Mouse (Mus musculus): ENCODE data around the gene Cdc6. TPM values are rescaled to one million over a fixed set of nuclear protein-coding genes. Genes with fewer than 3 reads are reported as not detected.
A peak's percentile ranks its signal among the peaks of the same experiment; 100 is the strongest.

The Cdc6 gene
- polyA plus RNA-seq, 1 experiment from 2014 or later: 33.1 TPM

DNA sequence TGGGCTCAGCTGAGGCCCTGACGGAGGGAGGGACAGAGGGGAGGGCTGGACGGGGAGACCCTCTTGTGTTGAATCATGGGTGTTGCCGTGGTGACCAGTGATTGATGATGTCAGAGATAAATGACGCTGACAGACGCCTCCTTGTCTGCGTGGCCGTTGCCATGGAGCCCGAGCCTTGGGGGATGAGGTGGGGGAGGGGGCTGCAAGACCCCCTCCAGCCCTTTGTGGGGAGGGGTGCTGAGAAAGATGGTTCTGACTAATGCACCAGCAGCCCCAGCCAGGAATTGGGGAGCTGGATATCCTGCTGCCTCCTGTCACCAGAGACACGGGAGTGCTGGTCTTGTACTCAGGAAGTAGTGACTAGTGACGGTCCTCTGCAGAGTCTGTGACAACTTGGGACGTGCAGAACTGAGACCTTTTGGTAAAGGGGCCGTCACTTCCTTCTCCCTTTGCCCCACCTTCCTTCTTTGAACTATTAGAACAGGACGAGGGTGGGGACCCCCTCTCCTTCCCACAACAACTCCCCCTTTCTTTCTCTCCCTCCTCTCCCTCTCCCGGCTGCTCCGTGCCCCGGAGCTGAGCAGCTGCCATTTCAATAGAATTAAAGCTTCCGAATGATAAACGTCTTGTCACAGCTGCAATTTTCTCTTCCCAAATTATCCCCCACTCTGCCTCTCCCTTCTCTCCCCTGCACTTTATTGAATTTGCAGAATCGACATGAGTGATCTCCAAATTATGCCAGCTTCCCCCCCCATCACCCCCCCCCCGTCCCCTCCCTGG is 61.3 kb downstream of the Cdc6 start:
- Histone ChIP-seq H3K4me1 (replicated peaks; ENCODE audit: control insufficient read depth, insufficient read depth, low read length) (peaks cover 65% of the 10 kb centered on the region), H3K36me3 (ENCODE audit: control insufficient read depth, insufficient read depth, low read length) (no peaks in the 10 kb centered on the region), H3K4me2 (replicated peaks; ENCODE audit: low read depth, low read length) (peak overlapping the region; percentile 98), H3K27ac (ENCODE audit: low read depth, low read length) (peak overlapping the region; percentile 99), H3K4me3 (ENCODE audit: low read depth, low read length) (peak overlapping the region; percentile 23), H3K27me3 (ENCODE audit: control insufficient read depth, insufficient read depth, low read length) (no peaks in the 10 kb centered on the region), H3K9me3 (ENCODE audit: control insufficient read depth, low read length) (no peaks in the 10 kb centered on the region), H3K9ac (ENCODE audit: low read depth, low read length) (peak overlapping the region; percentile 50)
- peak; percentile 72 for ATAC-seq (ENCODE audit: low FRiP score)
- 8% methylated on average over 20 of the region's 20 CpGs for WGBS
- DNase-seq (ENCODE audit: low spot score): peak; percentile 93

DNA sequence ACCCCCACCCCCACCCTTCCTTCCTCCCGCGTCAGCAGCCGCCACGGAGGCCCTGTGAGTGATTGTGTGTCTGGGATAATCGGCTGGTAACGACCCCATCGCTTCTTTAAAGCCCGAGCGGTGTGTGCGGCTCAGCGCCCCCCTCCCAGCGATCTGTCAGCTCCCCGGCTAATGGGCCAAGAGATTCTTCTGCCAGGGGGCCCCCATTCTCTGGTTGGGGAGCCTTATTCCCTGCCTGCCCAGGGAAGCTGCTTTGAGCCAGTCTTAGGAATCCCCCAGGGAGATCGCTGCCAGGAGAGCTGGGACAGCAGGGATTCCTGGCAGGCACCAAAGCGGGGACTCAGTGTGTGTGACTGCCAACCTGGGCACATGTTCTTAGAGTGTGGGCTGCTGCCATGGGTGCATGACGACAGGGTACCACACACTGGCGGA is 61.9 kb downstream of the Cdc6 start:
- H3K4me2 ChIP-seq (replicated peaks; ENCODE audit: low read depth, low read length): peak overlapping the region; percentile 60
- H3K4me3 ChIP-seq (ENCODE audit: low read depth, low read length): peak overlapping the region; percentile 23
- H3K9me3 ChIP-seq (ENCODE audit: control insufficient read depth, low read length): no peaks in the 10 kb centered on the region
- peak overlapping the region; percentile 32 for H3K9ac ChIP-seq (ENCODE audit: low read depth, low read length)
- peak; percentile 75 for DNase-seq (ENCODE audit: low spot score)
- ATAC-seq (ENCODE audit: low FRiP score): peak; percentile 52
- H3K27me3 ChIP-seq (ENCODE audit: control insufficient read depth, insufficient read depth, low read length): no peaks in the 10 kb centered on the region
- peak overlapping the region; percentile 99 for H3K27ac ChIP-seq (ENCODE audit: low read depth, low read length)
- H3K36me3 ChIP-seq (ENCODE audit: control insufficient read depth, insufficient read depth, low read length): no peaks in the 10 kb centered on the region
- H3K4me1 ChIP-seq (replicated peaks; ENCODE audit: control insufficient read depth, insufficient read depth, low read length): peaks cover 59% of the 10 kb centered on the region
- 18% methylated on average over 16 of the region's 17 CpGs for whole genome bisulfite sequencing

DNA sequence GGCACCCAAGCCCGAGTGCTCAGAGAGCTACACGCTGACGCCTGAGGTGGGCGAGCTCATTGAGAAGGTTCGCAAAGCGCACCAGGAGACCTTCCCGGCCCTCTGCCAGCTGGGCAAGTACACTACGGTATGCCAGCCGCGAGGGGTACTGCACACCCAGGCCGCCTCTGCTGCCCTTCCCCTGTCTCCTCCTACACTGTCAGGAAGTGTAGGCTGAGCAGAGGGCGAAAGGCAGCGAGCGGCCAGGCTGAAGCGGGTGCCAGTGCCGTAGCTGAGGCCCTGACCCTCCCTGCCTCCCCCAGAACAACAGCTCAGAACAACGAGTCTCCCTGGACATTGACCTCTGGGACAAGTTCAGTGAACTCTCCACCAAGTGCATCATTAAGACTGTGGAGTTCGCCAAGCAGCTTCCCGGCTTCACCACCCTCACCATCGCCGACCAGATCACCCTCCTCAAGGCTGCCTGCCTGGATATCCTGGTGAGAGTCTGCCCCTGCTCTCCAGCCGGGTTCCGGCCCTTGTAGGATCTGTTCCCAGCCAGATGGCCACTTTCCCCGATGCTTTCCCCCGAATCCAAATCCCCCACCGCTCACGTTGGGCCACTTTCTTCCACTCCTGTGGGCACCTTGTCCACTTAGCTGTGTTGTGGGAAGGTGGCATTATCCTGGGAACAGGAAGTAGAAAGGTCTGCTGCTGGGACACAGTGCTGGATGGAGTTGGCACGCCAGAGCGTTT is 62.8 kb downstream of the Cdc6 start:
- WGBS: 49% methylated on average over 29 of the region's 29 CpGs
- Histone ChIP-seq H3K27me3 (ENCODE audit: control insufficient read depth, insufficient read depth, low read length) (no peaks in the 10 kb centered on the region), H3K4me2 (replicated peaks; ENCODE audit: low read depth, low read length) (peak overlapping the region; percentile 60), H3K4me1 (replicated peaks; ENCODE audit: control insufficient read depth, insufficient read depth, low read length) (peaks cover 50% of the 10 kb centered on the region), H3K36me3 (ENCODE audit: control insufficient read depth, insufficient read depth, low read length) (no peaks in the 10 kb centered on the region), H3K27ac (ENCODE audit: low read depth, low read length) (peak overlapping the region; percentile 99), H3K9me3 (ENCODE audit: control insufficient read depth, low read length) (no peaks in the 10 kb centered on the region), H3K9ac (ENCODE audit: low read depth, low read length) (peak overlapping the region; percentile 32), H3K4me3 (ENCODE audit: low read depth, low read length) (peak overlapping the region; percentile 23)
- ATAC-seq (ENCODE audit: low FRiP score) (no peak), DNase-seq (ENCODE audit: low spot score) (no peak)

DNA sequence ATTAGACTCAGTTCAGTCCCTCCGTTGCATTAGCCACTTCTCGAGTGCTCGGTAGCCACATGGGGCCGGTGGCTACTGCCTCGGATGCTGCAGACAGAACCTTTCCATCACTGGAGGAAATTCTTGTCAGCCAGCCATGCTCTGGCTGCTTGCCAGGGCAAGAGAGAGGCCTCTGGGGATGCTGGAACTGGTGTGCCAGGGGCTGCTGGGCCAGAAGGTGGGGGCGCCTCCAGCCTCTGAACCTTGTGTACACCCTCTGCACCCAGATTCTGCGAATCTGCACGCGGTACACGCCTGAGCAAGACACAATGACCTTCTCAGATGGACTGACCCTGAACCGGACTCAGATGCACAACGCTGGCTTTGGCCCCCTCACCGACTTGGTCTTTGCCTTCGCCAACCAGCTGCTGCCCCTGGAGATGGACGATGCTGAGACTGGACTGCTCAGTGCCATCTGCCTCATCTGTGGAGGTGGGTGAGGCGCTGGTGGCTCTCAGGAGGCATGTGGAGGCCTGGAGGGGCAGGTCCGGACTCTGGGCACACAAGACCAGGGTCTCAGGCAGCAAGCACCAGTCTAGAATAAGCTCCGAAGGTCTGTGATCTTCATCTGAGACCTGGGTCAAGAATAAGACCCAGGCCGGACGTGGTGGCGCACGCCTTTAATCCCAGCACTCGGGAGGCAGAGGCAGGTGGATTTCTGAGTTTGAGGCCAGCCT is 63.9 kb downstream of the Cdc6 start:
- WGBS: 70% methylated on average over 23 of the region's 23 CpGs
- no peaks in the 10 kb centered on the region for H3K36me3 ChIP-seq (ENCODE audit: control insufficient read depth, insufficient read depth, low read length)
- H3K4me3 ChIP-seq (ENCODE audit: low read depth, low read length): no peak overlapping the region
- ATAC-seq (ENCODE audit: low FRiP score) (no peak), DNase-seq (ENCODE audit: low spot score) (peak; percentile 46)
- H3K9ac ChIP-seq (ENCODE audit: low read depth, low read length): peak overlapping the region; percentile 46; the same call in 1 of the 2 replicates
- peak overlapping the region; percentile 99 for H3K27ac ChIP-seq (ENCODE audit: low read depth, low read length)
- peaks cover 40% of the 10 kb centered on the region for H3K4me1 ChIP-seq (replicated peaks; ENCODE audit: control insufficient read depth, insufficient read depth, low read length)
- H3K27me3 ChIP-seq (ENCODE audit: control insufficient read depth, insufficient read depth, low read length): no peaks in the 10 kb centered on the region
- no peaks in the 10 kb centered on the region for H3K9me3 ChIP-seq (ENCODE audit: control insufficient read depth, low read length)
- peak overlapping the region; percentile 26 for H3K4me2 ChIP-seq (replicated peaks; ENCODE audit: low read depth, low read length)

DNA sequence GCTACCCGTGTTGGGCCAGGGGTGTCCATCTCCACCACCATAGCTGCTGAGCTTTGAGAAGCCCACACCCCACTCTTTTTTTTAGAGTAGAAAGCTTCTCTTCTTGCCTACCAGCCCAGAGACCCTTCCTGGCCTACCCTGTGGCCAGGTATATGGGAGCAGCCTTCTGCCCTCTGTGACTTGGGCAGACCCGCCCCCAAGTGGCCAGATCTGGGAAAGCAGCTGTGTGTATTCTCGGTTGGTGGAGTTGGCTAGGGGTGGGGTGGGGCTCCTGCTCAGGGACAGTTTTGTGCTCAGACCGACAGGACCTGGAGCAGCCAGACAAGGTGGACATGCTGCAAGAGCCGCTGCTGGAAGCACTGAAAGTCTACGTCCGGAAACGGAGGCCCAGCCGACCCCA is 64.6 kb downstream of the Cdc6 start:
- Histone ChIP-seq H3K4me3 (ENCODE audit: low read depth, low read length) (no peak overlapping the region), H3K27me3 (ENCODE audit: control insufficient read depth, insufficient read depth, low read length) (no peaks in the 10 kb centered on the region), H3K27ac (ENCODE audit: low read depth, low read length) (0 out of 2 replicates have a peak overlapping the region, but pooled peaks have one; percentile 2), H3K36me3 (ENCODE audit: control insufficient read depth, insufficient read depth, low read length) (no peaks in the 10 kb centered on the region), H3K9ac (ENCODE audit: low read depth, low read length) (no peak overlapping the region), H3K4me2 (replicated peaks; ENCODE audit: low read depth, low read length) (no peak overlapping the region), H3K9me3 (ENCODE audit: control insufficient read depth, low read length) (no peaks in the 10 kb centered on the region), H3K4me1 (replicated peaks; ENCODE audit: control insufficient read depth, insufficient read depth, low read length) (peaks cover 32% of the 10 kb centered on the region)
- DNase-seq (ENCODE audit: low spot score) (peak; percentile 88), ATAC-seq (ENCODE audit: low FRiP score) (no peak)
- 55% methylated on average over 9 of the region's 9 CpGs for WGBS

DNA sequence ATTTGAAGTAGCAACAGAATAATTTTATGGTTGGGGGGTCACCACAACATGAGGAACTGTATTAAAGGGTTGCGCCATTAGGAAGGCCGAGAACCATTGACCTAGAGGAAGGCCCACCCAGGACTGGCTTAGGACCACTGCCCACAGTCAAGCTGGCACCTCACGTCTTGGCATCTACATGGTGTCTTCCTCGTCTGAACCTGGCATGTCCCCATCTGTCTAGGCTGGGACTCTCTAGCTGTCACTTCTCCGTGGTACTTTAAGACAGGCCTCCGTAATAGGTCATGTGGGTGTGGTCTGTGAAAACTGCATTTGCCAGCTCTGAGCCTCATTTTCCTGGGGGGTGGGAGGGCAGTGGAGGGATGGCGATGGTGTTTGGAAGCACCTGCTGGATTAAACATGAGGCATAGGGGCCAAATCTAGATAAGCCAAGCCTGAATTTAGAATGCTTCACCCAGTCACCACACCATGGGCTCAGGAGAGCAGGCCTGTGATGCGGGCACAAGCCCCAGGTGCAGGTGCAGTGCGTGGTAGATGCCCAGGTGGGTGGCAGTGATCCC is 65.3 kb downstream of the Cdc6 start:
- Histone ChIP-seq H3K27me3 (ENCODE audit: control insufficient read depth, insufficient read depth, low read length) (no peaks in the 10 kb centered on the region), H3K4me1 (replicated peaks; ENCODE audit: control insufficient read depth, insufficient read depth, low read length) (peaks cover 28% of the 10 kb centered on the region), H3K4me2 (replicated peaks; ENCODE audit: low read depth, low read length) (no peak overlapping the region), H3K9me3 (ENCODE audit: control insufficient read depth, low read length) (no peaks in the 10 kb centered on the region), H3K36me3 (ENCODE audit: control insufficient read depth, insufficient read depth, low read length) (no peaks in the 10 kb centered on the region), H3K9ac (ENCODE audit: low read depth, low read length) (no peak overlapping the region), H3K27ac (ENCODE audit: low read depth, low read length) (no peak overlapping the region), H3K4me3 (ENCODE audit: low read depth, low read length) (no peak overlapping the region)
- no peak for ATAC-seq (ENCODE audit: low FRiP score)
- 93% methylated on average over 9 of the region's 9 CpGs for WGBS
- no peak for DNase-seq (ENCODE audit: low spot score)

Other genes starting within 250 kb of the Cdc6 start
- not detected in 2 replicates for gene Gsdma, start 243.4 kb upstream of the Cdc6 start, polyA plus RNA-seq (2014; fragmentation: Nextera tagmentation; extraction: Ambion mirVana)
- gene Psmd3, start 225.2 kb upstream of the Cdc6 start, polyA plus RNA-seq (2014; fragmentation: Nextera tagmentation; extraction: Ambion mirVana): 154 and 155 TPM in 2 replicates
- not detected in 2 replicates for gene Csf3, start 206.5 kb upstream of the Cdc6 start, polyA plus RNA-seq (2014; fragmentation: Nextera tagmentation; extraction: Ambion mirVana)
- gene Med24, start 178.4 kb upstream of the Cdc6 start, polyA plus RNA-seq (2014; fragmentation: Nextera tagmentation; extraction: Ambion mirVana): 47.3 and 60.8 TPM in 2 replicates
- 34.7 and 41.4 TPM in 2 replicates for gene Thra, start 167.2 kb upstream of the Cdc6 start, polyA plus RNA-seq (2014; fragmentation: Nextera tagmentation; extraction: Ambion mirVana)
- 0.92 and 1.4 TPM in 2 replicates for gene Nr1d1, start 132.5 kb upstream of the Cdc6 start, polyA plus RNA-seq (2014; fragmentation: Nextera tagmentation; extraction: Ambion mirVana)
- 25.0 and 28.0 TPM in 2 replicates for gene Msl1, start 112.3 kb upstream of the Cdc6 start, polyA plus RNA-seq (2014; fragmentation: Nextera tagmentation; extraction: Ambion mirVana)
- 44.6 and 49.6 TPM in 2 replicates for gene Casc3, start 102.9 kb upstream of the Cdc6 start, polyA plus RNA-seq (2014; fragmentation: Nextera tagmentation; extraction: Ambion mirVana)
- 2.0 and 2.2 TPM in 2 replicates for gene Rapgefl1, start 71.0 kb upstream of the Cdc6 start, polyA plus RNA-seq (2014; fragmentation: Nextera tagmentation; extraction: Ambion mirVana)
- 5.1 and 5.4 TPM in 2 replicates for gene Wipf2, start 44.2 kb upstream of the Cdc6 start, polyA plus RNA-seq (2014; fragmentation: Nextera tagmentation; extraction: Ambion mirVana)
- 48.3 and 51.2 TPM in 2 replicates for gene Rara, start 20.0 kb downstream of the Cdc6 start, polyA plus RNA-seq (2014; fragmentation: Nextera tagmentation; extraction: Ambion mirVana)
- 0.28 and 0.74 TPM in 2 replicates for gene Gjd3, start 75.2 kb downstream of the Cdc6 start, polyA plus RNA-seq (2014; fragmentation: Nextera tagmentation; extraction: Ambion mirVana)
- gene Top2a, start 116.4 kb downstream of the Cdc6 start, polyA plus RNA-seq (2014; fragmentation: Nextera tagmentation; extraction: Ambion mirVana): 332 and 333 TPM in 2 replicates
- gene Igfbp4, start 133.4 kb downstream of the Cdc6 start, polyA plus RNA-seq (2014; fragmentation: Nextera tagmentation; extraction: Ambion mirVana): 288 and 295 TPM in 2 replicates
- gene Tns4, start 181.5 kb downstream of the Cdc6 start, polyA plus RNA-seq (2014; fragmentation: Nextera tagmentation; extraction: Ambion mirVana): 0.50 and 1.1 TPM in 2 replicates
- 0.17 and 0.31 TPM in 2 replicates for gene Ccr7, start 247.3 kb downstream of the Cdc6 start, polyA plus RNA-seq (2014; fragmentation: Nextera tagmentation; extraction: Ambion mirVana)

All from hindbrain, embryonic 11.5 days (tissue).